Mouse (Mus musculus) embryo, embryonic 9.5 days (tissue): ENCODE data around the gene Rem1.
"Not testable (repeated sequence)": the region's sequence is repeated elsewhere in the genome, so short reads cannot be mapped to it uniquely, and the experiment has no call there.

ENCODE experiments used
- DNase-seq: peaks from one replicate; pipeline ENCODE4 v3.0.0-alpha.2; 2017; ENCODE audit errors: extremely low spot score

The Rem1 gene

DNA sequence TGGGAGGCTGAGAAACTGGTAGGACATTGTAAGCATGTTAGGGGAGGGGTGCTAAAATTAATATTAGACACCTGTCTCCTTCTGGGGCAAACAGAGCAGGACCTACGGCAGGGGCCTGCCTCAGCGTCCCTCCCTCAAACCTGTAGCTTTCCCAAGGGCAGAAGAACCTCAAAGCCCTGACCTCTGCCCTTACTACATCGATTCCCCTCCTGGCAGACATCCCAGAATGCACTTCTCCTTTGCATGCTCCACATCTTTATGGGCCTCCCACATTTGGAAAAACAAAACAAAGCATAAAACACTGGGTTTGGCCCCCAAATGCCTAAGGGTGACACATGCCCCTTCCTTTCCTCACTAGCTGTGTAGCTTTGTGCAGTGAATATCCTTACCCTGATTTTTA lies 2.5 kb downstream of the Rem1 start:
- DNase-seq = no peak

- DNase-seq = no peak
Measured at GRCm38 (mm10) chr2:152629904-152630303, 3.2 kb downstream of the Rem1 start.

DNA sequence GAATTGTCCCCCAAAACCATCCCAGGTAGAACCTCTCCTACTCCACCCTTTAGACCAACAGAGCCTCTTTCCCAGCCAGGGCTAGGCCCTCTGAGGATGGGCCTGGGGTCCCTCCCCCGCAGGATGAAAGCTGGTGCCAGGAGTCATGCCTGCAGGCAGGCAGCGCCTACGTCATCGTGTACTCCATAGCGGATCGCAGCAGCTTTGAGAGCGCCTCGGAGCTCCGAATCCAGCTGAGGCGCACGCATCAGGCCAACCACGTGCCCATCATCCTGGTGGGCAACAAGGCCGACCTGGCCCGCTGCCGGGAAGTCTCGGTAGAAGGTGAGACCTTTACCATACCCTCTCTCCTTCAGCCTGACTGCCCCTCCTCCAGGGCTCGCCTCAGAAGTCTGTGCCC lies 6.6 kb downstream of the Rem1 start:
- DNase-seq = no peak

DNA sequence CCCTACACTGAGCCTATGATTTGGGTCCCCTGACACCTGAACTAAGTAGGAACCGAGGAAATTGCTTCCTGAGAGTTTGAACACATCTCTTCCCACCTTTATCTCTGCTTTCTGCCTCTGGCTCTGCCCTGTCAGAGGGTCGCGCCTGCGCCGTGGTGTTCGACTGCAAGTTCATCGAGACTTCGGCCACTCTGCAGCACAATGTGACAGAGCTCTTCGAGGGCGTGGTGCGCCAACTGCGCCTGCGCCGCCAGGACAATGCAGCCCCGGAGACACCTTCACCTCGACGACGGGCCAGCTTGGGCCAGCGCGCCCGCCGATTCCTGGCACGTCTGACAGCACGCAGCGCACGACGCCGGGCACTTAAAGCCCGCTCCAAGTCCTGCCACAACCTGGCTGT lies 7.6 kb downstream of the Rem1 start:
- no peak for DNase-seq

DNA sequence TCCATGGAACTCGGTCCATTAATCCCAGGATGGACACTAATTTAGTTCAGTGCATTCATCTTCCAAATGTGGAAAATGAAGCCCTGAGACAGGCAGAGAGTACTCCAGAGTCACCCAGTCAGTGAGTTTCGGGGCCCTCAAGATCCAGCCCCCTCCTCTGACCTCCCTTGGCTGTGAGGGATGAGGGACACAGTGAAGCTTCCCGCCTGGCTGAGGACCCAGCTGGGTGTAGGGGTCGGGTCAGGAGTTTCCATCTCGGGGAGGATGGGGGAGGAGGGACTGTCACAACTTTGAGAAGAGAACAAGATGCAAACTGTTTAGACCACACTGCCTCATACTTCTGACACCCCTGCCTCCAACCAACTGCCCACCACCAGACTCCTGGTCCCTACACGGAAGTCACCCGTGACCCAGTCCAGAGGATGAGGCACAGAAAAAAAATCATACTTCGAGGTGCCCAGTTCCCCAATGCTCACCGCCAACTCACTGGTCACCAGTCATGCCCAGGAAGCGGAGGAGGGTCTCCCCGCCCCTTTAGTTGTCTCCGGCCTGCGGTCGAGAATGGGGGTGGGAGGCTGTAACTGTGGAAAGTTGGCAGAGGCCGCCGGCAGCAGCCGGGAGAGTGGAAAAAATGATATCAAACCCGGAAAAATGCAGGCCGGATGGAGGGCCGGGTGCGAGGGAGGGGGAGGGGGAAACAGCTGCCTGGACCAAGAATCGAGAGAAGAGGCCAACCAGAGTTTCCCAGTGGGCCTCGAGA lies 9.7 kb downstream of the Rem1 start:
- no peak for DNase-seq

DNA sequence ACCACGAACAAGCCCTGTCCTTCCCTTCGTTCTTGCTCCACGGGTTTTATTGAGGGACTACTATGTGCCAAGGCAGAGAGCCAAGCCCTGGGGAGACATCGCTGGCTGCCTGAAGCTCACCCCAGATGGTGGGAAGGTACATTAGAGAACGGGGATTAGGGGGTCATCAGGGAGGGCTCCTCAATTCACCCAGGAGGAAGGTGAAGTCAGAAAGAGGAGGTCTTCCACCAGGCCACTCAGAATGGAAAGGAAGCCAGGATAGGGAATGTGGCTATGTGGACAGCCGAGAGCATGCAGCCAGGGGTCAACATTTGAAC lies 10.2 kb downstream of the Rem1 start:
- no peak for DNase-seq

GRCm38 (mm10) chr2:152637381-152637780 lies 10.6 kb downstream of the Rem1 start:
- no peak for DNase-seq

DNA sequence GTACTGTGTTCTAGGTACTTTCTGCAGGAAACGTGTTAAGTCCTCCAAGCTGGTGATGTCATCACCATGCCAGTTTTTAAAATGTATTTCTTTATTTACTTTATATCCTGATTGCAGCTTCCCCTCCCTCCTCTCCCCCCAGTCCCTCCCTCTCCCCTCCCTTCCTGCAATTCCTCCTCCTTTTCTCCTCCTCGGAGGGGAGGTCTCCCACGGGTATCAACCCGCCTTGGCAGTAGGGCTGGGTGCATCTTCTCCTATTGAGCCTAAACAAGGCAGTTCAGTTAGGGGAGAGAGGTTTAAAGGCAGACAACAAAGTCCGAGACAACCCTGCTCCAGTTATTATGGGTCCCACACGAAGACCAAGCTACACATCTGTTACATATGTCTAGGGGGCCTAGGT lies 12.1 kb downstream of the Rem1 start:
- no peak for DNase-seq

DNA sequence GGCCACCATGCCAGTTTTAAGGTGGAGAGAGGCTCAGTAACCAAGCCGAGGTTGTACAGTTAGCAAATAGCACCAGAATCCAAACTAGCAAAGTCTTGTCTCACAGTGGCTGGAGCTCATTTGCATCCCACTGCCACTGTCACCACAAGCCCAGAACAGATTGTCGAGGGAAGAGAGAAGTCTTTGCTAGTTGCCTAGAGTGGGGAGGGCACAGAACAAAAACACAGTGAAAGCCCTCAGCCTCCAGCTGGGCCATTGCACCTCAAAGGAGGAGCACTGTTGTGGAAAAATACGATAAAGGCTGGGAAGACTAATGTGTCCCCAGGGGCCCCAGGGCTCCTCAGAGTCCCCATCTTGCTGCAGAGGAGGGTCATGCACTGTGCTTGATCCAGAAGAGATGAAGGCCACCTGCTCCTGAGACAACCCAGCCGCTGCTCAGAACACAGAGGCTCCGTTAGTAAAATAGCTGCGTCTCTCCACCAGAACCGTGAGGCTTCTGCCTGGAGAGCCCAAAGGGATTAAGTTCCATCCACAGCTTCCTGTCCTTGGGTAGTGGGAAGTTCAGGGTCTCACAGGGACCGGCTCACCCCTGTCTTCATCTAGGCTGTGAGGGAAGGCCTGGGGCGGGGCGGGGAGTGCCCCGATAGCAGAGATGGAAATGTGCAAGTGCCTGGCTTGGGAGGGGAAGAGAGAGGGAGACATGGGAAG lies 12.8 kb downstream of the Rem1 start:
- DNase-seq = peak; percentile 24

GRCm38 (mm10) chr2:152652901-152653620 lies 26.3 kb downstream of the Rem1 start:
- no peak for DNase-seq

GRCm38 (mm10) chr2:152653874-152654715 lies 27.3 kb downstream of the Rem1 start:
- DNase-seq = no peak

DNA sequence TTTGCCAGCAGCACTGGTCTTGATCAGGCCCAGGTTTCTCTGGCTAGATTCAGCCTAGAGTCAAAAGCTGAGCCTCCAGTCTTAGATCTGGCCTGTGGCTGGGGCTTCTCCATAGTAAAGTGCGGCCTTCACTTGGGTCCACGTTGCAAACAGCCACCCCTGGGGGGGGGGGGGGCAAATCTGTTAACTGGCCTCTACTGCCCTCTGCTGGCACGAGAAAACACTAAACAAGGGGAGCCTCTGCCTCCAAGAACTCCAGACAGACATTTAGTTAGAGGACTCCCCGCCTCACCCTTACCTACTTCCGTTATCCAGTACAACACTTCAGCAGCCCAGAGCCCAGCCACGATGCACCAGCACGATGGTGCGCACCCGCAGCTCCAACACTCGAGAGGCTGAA lies 30.6 kb downstream of the Rem1 start:
- no peak for DNase-seq

DNA sequence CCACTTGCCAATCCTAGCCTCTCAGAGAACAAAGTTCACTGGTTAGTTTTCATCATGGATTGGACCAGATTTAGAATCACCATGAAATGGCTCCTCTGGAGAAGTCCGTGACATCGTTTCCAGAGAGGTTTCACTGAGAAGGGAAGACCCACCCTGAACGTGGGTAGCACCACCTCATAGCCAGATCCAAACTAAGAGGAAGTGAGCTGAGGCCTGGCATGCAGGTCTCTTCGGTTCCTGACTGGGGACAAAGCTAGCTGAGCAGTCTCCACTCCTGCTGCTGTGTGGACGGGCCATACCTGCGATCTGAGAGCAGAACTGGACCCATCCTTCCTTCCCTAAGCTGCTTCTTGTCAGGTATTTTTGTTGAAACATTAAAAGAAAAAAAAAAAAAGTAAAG lies 34.4 kb downstream of the Rem1 start:
- no peak for DNase-seq

- DNase-seq = not testable (repeated sequence)
Measured at GRCm38 (mm10) chr2:152666191-152666590, 39.4 kb downstream of the Rem1 start.

- peak; percentile 95 for DNase-seq
Measured at GRCm38 (mm10) chr2:152669256-152669638, 42.5 kb downstream of the Rem1 start, which contains the start of gene H13. TSS of gene H13 (plus strand) at chr2:152669461.

GRCm38 (mm10) chr2:152669639-152670484 lies 43.1 kb downstream of the Rem1 start:
- DNase-seq = peak; percentile 77

DNA sequence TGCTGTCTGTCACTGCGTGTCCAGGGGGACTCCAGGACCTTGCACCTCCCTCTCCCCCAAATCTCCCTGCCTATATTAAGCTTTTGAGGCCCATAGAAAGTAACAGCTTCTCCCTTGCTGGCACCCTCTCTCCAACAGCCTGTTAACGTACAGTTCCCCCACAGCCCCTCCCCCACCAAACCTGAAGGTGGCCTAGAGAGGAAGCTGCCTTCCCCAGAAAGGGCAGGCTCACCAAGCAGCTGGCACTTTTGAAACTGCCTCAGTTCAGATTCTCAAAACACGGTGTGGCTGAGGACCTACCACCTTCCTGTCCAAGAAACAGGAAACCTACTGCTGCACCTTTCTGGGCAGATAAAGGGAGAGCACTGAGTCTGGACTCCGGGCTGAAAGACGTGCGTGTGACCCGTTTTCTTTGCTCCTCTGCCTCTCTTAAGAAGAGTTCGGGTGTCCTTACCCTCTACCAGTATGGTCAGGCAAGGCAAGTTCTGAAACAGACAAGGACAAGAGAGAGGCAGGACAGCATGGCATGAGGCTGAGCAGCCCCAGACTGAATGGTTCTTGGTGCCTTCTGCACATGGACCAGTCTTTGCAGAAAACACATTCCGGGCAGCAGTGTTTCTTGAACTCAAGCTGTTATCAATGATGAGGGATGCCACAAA lies 44.4 kb downstream of the Rem1 start:
- DNase-seq = no peak

- peak; percentile 14 for DNase-seq
Measured at GRCm38 (mm10) chr2:152671642-152671999, 44.9 kb downstream of the Rem1 start.

DNA sequence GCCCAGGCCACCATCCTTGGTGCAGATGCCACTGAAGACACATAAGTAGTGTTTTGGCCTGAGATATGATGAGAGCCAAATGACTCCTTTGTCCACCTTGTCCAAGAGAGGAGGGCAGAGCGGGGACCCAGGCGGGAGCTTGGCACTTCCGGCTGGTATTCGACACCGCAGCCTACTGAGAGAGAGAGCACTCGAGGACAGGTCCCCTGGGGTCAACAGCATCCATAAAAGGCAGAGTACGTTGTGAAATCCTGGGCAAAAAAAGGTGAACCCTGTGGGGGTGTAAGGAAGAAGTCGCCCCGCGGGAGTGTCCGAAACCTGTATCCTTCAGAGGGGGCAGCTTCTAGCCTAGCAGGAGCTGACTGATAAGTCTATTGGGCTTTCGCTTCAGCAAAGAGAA lies 45.4 kb downstream of the Rem1 start:
- DNase-seq = no peak

DNA sequence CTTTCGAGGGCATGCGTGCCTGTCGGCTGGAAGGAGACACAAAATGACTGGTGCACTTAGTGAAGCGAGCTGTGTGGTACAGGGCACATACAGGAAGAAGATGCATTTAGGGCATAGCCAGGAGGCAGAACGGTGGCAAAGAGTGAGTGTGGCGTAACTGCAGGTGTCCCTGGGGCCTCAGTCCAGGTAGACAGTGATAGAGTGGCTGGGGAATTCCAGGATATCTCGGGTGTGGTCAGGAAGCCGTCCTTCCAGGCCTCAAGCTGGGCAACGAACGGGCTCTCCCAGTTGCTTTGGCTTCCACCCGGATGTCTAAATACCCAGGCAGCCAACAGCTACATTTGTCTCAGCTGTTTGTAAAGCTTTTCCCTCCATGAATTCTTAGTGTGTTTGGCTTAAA lies 47.4 kb downstream of the Rem1 start:
- no peak for DNase-seq
